In genomic region chr1:69024858-69025257, GRCm38 (mm10) we compare ENCODE assay signal across 13 mouse cellular contexts.
DNase-seq lines count a peak whose midpoint lies in the region; ATAC-seq lines count a peak whose summit lies in the region.
"Had no signal": no experiment of that assay in that cellular context is flagged by ENCODE, and none has a peak within 500 bp of the region (broad histone marks: within the 10 kb centered on the region; RNA-seq: fewer than 3 reads in every experiment).

No protein-coding gene starts in this region.

- H3K4me3 ChIP-seq in hindbrain, embryonic 11.5 days (ENCODE audit: low read depth, low read length) = no peak overlapping the region
- H3K4me3 ChIP-seq: layer of hippocampus, adult 2 months; myocyte had no signal

- H3K27ac ChIP-seq in hindbrain, embryonic 11.5 days (ENCODE audit: low read depth, low read length) = peak overlapping the region; percentile 65
- H3K27ac ChIP-seq: layer of hippocampus, adult 2 months; liver, embryonic 14.5 days had no signal

- WGBS in hindbrain, embryonic 11.5 days = 17% methylated on average over 3 of the region's 3 CpGs

- H3K9ac ChIP-seq in hindbrain, embryonic 11.5 days (ENCODE audit: low read depth, low read length) = no peak overlapping the region
- H3K9ac ChIP-seq: liver, embryonic 14.5 days had no signal

- H3K9me3 ChIP-seq in hindbrain, embryonic 11.5 days (ENCODE audit: control insufficient read depth, low read length) = no peaks in the 10 kb centered on the region

- H3K27me3 ChIP-seq in hindbrain, embryonic 11.5 days (ENCODE audit: control insufficient read depth, insufficient read depth, low read length) = no peaks in the 10 kb centered on the region

- H3K4me1 ChIP-seq in hindbrain, embryonic 11.5 days (replicated peaks; ENCODE audit: control insufficient read depth, insufficient read depth, low read length) = 0 out of 2 replicates have a peak, but pooled peaks cover 2% of the 10 kb centered on the region

- DNase-seq in retina, postnatal 1 day = peak; percentile 33
- no peak for DNase-seq in retina, embryonic 14.5 days (ENCODE audit: low spot score)
- DNase-seq in hindbrain, embryonic 11.5 days (ENCODE audit: low spot score) = peak; percentile 60
- DNase-seq in kidney, postnatal 14 days = peak; percentile 28
- DNase-seq in T-cell, adult 2 months (ENCODE audit: low spot score) = no peak
- DNase-seq in gastrocnemius, postnatal 14 days = no peak
- no peak for DNase-seq in cerebellum, adult 8-10 months
- DNase-seq: adrenal gland, postnatal 36 days; spleen, adult 18-20 months; thymus, postnatal 4 days had no signal

- intact Hi-C loops in gastrocnemius, postnatal 14 days (cut with DNase I; ENCODE audit: low total_unique reads) = no loop called here

- H3K4me2 ChIP-seq in hindbrain, embryonic 11.5 days (replicated peaks; ENCODE audit: low read depth, low read length) = no peak overlapping the region

- H3K36me3 ChIP-seq in hindbrain, embryonic 11.5 days (ENCODE audit: control insufficient read depth, insufficient read depth, low read length) = no peaks in the 10 kb centered on the region

- ATAC-seq in hindbrain, embryonic 11.5 days (ENCODE audit: low FRiP score) = peak; percentile 88

Comparison
In these comparisons a context has a peak if more than half of its experiments do, and no peak if none do; other contexts are left out.
1. DNase-seq: peak in retina, postnatal 1 day (single experiment), hindbrain, embryonic 11.5 days (single experiment) and kidney, postnatal 14 days (single experiment); none in retina, embryonic 14.5 days (single experiment), T-cell, adult 2 months (single experiment), gastrocnemius, postnatal 14 days (single experiment) and cerebellum, adult 8-10 months (single experiment).